Mouse (Mus musculus) layer of hippocampus, adult 11-12 months (tissue): Measurements from ENCODE around the gene Tmem185b.

ENCODE experiments used
- DNase-seq: peaks from one replicate; pipeline ENCODE4 v3.0.0; 2022; ENCODE audit warnings: low spot score

Tmem185b gene

DNA sequence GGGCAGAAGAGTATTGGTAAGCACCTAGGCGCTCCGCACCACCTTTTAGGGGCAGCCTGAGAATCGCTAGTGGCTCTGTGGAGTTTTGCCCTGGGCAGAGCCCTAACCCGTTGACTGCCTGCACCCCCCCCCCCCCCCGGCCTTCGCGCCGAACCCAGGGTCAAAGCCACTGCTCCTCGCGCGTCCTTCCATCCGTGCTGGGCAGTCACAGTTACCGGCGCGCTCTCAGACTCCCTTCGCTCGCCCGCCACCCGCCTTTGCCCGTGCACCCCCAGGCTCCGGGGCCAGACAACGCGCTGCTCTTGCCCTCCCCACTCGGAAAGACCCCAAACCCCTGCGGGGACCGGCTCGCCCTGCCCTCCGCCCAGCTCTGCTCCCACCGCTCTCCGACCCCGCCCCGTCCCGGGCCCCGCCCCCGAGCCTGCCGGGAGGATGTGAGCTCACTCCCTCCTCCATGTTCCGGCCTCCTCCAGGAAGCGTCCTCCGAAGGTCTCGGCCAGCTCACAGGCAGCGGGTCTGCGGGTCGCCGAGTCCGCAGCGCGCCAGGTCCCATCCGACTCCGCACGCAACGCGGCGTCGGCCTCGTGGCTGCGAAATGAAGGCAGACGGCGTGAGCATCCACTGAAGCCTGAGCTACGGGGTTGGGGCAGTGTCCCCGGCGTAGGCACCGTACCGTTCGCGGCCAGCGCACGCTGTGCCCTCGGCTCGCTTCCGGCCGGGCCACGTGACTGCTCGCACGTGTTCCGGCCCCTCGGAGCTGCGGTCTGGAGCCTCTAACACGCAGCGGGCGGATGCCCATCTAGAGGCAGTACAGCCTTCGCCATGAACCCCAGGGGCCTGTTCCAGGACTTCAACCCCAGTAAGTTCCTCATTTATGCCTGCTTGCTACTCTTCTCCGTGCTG is at the start of gene Tmem185b:
Gene Tmem185b, plus strand, starts transcription at position 472 of the 903 bp plus-strand sequence.
- peak; percentile 84 for DNase-seq

DNA sequence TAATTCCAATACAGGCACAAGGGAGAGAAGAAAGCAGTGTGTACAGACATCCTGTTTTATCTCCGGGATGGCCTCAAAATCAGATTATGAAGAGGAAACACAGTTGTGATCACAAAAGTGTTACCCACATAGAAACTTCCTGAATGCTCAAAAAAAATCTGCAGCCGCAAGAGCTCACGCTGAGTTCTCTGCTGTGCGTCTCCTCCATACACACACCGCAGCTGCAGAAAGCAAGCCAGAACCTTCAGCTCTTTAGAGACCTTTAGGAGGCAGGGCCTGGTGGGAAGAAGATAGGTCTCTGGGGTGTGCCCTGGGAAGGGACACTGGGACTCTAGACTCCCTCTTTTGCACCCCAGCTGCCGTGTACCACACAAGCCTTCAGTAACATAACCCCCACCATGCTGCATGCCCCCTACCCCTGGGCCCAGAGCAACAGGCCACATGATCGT is 49.0 kb upstream of the Tmem185b start:
- no peak for DNase-seq

DNA sequence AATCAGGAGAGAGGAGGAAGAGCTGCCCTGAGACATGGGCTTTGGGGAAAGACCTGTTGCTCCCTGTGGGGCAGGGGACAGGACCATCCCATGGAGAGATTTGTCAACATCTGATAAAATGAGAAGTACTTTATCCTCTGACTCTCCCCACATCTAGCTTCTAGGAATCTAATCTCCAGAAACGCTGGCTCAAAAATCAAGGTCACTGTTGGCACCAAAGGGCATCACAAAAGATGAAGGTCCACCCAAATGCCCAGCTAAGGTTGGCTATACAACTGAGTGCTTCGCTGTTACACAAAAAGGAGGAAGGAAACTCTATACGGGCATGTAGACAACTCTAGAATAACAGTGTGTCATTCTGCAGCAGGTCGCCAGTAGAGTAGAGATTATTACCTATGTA is 46.3 kb upstream of the Tmem185b start:
- DNase-seq = no peak

DNA sequence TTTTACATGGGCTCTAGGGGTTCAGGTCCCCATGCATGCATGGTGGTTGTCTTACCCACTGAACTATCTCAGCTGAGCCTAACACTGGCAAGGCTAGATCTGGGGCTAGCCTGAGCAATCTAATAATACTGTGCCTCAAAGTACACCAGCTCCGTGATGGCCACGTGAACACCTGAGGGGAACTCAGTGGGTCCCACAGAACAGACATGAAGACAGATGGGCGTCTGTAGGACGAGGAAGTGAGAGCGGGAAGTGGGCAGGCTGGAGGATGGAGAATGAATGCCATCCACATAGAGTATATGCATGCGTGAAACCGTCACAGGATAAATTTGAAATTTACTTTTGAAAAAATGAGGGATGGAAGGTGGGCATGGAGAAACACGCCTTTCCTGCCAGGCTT is 45.3 kb upstream of the Tmem185b start:
- DNase-seq = no peak

DNA sequence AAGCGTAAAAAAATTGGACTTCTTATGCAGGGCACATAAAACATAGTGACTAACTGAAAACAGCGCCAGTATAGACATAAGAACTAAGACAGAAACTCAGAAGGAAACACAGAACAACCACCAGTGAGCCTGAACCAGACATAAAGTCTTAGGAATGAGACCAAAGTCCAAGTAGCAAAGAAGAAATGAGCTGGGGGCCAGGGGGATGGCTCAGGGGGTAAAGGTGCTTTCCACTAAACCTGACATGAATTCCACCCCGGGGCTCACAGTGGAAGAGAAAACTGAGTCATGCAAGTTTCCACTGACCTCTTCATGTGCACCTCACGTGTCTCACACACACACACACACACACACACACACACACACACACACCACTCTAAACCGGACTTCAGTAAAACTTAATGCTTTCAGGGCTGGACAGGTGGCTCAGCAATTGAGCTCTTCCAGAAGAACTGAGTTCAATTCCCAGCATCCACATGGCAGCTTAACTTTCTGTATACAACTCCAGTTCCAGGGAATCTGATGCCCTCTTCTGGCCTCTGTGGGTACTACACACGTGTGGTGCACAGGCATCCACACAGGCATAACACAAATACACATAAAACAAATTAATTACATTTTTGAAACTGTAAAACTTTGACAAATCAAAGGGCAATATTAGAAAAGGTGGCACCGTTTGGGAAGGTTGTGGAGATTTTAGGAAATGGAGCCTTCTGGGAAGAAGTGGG is 44.6 kb upstream of the Tmem185b start:
- DNase-seq = no peak

DNA sequence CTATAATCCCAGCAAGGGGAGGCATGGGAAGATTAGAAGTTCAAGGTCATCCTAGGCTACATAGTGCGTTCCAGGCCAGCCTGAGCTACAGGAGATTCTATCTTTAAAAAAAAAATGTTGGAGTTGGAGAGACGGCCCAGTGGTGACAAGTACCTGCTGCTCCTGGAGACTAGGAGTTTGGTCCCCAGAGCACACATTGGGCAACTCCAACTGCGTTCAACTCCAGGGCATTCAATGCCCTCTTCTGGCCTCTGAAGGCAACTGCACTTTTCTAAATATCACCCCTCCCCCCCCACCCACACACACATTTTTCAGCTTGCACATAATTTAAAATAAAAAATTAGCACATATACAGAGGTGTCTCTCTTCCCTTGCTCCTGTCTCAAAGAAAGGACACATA is 43.1 kb upstream of the Tmem185b start:
- no peak for DNase-seq

DNA sequence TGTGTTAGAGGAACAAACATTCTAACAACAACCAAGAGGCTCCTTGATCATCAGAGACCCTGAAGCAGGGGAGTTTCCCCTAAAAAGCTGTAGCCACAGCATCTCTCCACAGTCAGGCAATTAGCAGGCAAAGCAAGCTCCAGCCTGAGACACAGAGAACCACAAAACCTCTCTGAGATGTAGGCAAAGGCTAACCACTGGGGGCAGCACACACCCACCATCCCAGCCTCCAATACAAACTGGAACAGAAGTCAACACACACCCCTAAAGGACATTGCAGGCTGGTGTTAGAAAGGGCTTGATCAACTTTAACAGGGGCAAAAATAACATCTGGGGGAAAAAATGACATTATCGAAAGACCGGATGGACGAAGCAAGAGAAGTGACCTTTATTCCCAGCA is 41.5 kb upstream of the Tmem185b start:
- no peak for DNase-seq

DNA sequence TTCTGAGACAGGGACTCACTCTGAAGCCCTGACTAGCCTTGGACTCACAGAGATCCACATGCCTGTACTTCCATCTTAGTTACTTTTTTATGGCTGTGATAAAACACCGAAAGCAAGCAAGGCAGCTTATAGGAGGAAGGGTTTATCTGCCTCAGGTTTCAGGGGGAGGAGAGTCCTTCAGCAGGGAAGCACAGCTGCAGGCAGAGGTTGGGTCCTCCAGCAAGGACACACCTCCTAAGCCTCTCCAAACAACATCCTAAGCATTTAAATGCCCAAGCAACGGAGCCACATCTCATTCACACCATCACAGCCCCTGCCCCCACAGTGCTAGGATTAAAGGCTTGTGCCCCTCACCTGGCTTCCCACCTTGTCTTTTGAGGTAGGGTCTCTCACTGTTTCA is 40.1 kb upstream of the Tmem185b start:
- no peak for DNase-seq

DNA sequence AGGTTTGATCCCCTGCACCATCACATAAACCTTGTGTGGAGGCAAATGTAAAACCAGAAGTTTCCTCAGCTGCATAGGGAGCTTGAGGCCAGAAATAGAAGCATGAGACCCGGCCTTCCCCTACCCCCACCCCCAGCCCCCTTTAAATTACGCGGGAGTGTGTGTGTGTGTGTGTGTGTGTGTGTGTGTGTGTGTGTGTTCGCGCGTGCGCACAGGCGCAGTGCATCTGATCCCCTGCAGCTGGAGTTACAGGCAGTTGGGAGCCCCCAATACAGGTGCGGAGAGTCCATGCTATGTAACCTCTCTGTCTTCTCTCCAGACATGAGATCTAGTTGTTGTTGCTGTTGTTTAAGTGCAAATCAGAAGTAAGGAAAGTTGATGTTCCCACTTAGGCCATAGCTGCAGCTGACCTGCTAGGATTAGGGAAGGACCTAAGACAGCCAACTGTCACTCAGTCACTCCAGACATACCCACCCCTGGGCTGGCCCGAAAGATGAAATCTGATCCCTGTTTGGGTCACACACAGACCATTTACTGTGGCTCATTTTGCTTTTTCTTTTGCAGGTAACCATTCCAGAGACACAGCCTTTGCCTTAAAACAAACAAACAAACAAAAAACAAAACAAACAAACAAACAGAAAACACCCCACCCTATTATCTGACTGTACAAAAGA is 37.9 kb upstream of the Tmem185b start:
- no peak for DNase-seq

DNA sequence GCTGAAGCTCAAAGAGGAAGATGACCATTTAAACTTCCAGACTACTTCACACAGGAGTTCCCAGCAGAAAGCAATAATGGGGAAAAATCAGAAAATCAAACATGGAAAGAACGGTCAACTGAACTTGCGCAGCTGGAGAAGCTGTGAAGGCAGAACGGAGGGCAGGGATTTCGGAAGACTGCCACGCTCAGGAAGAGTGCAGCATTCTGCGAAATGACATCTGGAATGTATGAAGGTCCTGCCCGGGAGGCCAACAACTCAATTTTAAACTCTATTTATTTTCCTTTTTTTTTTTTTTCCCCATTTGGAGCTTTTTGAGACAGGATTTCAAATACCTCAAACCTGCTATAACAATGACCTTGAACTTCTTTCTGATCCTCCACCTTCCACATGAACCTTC is 35.2 kb upstream of the Tmem185b start:
- no peak for DNase-seq

DNA sequence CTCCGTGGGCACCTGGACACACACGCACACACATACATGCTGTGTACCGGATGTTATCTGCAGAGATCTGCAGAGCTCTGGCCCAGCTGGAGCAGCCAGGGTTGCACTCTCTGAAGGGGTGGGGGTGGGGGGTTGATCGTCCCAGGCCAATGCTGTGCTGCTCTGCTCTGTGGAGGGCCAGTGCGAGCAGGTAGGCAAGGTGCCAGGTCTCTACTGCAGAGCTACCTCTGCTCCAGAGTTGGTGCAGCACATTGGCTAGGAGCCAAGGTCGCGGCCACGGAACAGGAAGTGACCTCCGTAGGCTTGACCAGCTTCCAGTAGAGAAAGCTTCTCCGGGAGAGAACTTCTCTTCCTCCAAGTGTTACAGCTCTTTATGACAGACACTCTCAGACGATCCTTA is 33.9 kb upstream of the Tmem185b start:
- DNase-seq = peak; percentile 49

DNA sequence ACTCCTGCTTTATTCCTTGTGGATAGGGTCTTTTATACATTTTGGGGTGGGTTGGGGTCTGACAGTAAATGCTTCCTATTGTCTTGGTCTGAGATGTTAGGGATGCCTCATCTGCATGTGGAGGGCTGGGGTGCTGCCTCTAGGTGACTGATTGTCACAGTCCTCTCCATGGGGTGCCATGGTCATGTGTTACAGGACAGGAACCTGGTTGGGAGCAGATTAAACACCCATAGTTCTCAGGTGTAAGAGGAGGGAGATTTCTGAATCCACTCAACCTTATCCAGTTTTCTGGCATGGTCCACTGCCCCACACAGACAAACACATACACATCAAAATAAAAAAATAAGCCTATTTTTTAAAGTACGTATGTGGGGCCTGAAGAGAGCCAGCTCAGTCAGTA is 33.5 kb upstream of the Tmem185b start:
- no peak for DNase-seq

DNA sequence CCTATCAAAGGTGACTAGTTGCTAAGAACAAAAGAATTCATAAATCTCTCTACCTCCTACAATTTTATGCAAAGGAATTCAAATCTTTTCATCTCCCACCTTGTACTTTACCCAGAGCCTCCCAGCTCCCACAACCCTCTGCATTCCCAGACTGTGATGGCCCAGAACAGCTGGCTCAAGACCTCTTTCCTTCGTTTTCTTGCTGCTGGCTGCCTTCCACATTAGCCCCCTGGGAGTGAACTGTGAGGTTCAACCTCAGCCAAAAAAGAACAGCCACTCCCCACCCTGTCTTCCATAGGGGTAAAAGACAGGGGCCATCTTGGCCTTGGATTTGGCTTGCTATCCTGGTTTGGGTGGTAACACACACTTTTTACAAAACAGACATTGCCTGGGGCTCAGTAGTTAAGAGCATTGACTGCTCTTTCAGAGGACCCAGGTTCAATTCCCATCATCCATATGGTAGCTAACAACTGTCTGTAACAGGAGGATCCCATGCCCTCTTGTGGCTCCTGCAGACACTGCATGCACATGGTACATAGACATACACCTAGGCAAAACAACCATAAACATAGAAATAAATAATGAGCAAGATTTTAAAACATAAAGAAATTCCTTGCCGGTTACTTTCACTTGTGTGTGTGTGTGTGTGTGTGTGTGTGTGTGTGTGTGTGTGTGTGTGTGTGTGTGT is 31.8 kb upstream of the Tmem185b start:
- DNase-seq = no peak

DNA sequence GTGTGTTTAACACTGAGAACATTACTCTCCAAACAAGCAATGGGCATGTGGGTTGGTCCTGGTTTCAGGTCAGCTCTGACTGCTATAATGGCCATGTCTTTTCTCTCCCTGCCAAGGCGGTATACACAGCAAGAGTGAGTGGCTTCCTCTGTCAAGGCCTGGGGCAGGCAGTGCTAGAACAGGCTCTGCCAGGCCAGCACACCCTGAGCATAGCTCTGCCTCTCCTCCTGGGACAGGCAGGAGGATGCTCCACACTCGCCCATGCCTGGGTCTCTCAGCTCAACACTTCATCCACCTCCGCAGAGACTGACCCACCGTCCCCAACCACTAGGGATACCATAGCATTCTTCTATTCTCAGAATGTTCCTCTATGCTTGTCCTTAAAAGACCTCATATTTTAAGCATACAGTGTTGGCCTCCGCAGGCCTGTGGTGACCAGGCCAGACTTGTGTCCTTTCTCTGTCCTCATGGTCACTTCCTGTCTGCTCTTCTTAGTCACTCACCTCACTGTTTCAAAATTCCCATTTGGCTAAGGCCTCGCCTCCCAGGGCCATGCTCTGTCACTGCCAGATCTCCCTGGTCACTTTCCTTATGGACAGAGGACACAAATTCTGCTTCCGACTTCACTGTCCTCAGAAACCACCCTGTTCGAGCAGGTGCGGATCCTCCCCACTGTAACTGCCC is 31.1 kb upstream of the Tmem185b start:
- no peak for DNase-seq

DNA sequence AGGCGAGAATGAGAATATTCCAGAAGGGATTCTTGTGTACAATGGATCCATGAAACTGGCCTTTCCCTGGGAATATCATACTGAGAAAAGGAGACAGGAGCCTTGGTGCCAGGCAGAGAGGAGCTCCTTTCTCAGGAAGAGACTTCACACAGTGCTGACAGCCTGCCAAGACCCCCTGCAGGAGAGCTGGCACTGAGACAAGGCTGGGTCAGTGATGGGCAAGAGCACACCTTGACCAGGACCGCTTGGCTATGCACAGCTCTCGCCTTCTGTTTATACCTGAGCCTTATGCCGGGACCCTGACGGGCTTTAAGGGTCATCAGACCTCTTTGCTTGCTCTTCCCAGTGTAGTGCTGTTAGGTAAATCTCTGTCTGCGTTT is 30.6 kb upstream of the Tmem185b start:
- DNase-seq = no peak

DNA sequence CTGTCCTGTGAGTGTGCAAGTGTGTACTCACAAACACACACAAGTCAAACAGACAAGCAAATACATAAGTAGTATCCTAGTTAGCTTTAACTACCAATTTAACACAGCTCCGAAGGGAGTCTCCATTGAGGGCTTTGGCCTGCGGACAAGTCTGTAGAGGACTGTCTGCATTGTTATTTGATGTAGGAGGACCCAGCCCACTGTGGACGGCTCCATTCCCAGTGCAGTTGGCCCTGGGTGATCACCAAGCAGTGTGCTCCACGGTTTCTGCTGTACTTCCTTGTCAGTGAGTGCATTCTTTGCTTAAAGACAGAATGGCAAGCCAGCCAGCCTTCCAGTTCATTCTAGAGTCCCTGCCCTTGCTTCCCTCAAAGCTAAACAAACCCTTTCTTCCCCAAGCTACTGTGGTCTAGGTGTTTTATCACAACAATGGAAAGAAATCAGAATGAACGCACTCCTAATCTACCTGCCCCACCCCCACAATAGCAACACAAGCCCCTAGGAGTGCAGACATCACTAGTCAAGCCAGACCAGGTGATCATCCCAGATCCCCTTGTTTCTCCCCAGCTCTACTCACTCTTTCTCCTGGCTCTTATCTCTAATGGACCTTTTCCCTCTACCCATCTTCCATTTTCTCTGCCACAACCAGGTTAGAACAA is 28.5 kb upstream of the Tmem185b start:
- no peak for DNase-seq

DNA sequence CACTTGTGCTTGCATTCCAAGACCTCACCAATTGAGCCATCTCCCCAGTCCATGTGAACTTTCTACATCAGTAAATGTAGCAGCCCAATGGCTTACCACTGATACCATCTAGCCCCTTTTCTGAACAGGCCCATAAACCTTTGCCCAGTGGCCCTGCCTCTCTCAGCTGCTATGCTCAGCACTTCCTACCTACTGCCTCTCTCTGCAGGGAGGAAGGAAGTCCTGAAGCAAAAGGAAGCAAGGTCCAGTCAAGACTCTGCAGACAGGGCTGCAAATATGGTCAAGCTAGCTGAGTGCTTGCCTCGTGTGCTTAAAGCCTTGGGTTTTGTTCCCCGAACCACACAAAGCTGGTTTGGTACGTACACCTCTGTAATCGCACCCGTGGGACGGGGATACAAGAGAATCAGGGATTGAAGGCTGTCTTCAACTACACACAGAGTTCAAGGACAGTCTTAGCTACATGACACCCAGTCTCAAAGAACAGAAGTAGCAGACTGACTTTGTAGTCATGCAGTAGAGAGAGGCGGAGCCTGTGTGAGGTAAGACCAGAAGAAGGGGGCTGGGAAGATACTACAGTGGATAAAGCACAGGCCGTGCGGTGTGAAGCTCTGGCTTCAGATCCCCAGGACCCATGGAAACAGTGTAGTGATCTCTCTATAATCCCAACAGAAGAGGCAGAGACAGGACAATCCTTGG is 27.3 kb upstream of the Tmem185b start:
- no peak for DNase-seq

DNA sequence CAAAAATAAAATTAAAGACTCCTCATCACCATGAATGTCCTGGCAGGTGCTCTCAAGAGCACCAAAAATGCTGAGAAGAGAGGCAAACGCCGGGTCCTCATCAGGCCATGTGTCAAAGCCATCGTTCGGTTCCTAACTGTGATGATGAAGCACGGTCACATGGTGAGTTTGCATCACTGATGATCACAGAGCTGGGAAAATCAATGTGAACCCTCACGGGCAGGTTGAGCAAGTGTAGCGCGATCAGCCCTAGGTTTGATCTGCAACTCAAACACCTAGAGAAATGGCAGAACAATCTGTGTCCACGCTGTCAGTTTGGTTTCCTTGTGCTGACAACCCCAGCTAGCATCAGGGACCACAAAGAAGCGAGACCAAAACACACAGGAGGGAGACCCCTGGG is 26.5 kb upstream of the Tmem185b start:
- DNase-seq = no peak

DNA sequence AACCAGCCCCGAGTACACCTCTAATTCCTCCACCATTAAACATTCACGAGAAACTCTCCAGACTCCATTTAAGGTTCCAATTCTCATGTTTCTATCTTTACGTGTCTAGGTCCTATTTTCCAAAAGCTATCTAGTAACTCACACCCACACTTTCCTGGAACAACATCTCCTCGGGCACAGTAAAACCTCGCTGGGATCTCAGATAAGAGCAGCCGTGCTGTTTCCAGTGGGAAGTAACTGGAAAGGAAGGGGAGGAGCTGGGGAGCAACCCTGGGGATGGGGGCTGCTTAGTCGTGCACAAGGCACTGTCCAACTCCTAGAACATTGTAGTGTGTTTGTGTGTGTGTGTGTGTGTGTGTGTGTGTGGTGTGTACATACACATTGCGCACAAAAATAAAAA is 24.1 kb upstream of the Tmem185b start:
- no peak for DNase-seq

DNA sequence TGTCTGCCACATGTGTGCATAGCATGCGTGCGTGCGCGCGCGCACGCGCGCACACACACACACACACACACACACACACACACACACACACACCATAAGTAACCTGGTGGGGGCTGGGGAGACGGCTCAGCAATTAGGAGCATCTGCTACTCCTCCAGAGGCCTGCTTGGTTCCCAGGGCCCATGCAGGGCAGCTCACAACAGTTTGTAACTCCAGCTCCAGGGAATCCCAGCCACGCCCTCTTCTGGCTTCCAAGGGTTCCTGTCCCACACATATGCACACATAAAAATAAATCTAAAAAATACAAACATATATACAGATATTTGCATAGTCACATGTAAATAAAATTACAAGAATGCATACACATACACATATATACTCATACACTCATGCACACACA is 23.2 kb upstream of the Tmem185b start:
- DNase-seq = no peak

DNA sequence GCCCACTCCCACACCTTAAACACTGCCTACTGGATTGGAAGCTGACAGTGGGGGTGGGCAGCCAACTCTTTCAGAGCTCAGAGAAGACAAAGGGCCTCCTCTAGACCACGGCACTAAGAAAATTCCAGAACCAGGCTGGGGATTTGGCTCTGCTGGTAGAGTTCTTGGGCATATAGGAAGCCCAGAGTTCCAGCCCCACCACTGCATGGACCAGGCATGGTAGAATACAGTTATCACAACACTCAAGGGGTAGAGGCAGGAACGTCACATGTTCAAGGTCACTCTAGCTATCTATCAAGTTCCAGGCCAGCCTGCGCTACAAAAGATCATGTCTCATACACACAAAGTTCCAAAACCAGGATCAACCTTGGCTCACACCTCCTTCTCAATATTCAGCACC is 22.8 kb upstream of the Tmem185b start:
- no peak for DNase-seq
